Mouse (Mus musculus): ENCODE data around the gene Shank3. TPM values are rescaled to one million over a fixed set of nuclear protein-coding genes. Genes with fewer than 3 reads are reported as not detected.

The Shank3 gene
- polyA plus RNA-seq, 1 experiment from 2014 or later: 1.8 TPM

DNA sequence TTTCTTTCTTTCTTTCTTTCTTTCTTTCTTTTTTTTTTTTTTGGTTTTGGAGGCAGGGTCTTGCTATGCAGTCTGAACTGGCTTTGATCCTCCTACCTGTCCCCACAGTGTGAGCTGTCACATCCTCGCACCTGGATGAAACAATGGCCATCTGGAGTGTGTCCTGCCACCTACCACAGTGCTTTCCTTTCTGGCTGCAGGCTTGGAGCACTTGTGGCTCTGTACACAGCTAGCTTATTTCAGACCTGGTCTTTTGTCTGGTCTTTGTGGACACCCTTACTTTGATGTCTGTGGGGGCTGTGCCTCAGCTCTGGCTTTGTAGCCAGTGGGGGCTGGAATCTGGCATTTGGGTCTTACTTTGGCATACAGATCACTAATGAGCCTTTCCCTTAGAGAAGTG, 52.3 kb downstream of the Shank3 start:
- Histone ChIP-seq H3K27me3 (replicated peaks; ENCODE audit: insufficient read depth, low read length) (no peaks in the 10 kb centered on the region), H3K36me3 (ENCODE audit: insufficient read depth, low read length) (0 out of 2 replicates have a peak, but pooled peaks cover 3% of the 10 kb centered on the region), H3K27ac (ENCODE audit: low read length) (no peak overlapping the region), H3K9me3 (ENCODE audit: low read length) (no peaks in the 10 kb centered on the region), H3K4me1 (ENCODE audit: insufficient read depth, low read depth, low read length) (no peaks in the 10 kb centered on the region), H3K9ac (replicated peaks; ENCODE audit: low read depth) (no peak overlapping the region), H3K4me3 (ENCODE audit: low read depth, low read length) (no peak overlapping the region), H3K4me2 (replicated peaks; ENCODE audit: low read depth, low read length) (no peak overlapping the region)
- WGBS: 78% methylated on average over 1 of the region's 1 CpGs
- TF ChIP-seq CTCF (IDR thresholded peaks at IDR 0.05) (no peak), EP300 (IDR thresholded peaks at IDR 0.05) (no peak)
- DNase-seq (ENCODE audit: low spot score) (no peak), ATAC-seq (no peak)

DNA sequence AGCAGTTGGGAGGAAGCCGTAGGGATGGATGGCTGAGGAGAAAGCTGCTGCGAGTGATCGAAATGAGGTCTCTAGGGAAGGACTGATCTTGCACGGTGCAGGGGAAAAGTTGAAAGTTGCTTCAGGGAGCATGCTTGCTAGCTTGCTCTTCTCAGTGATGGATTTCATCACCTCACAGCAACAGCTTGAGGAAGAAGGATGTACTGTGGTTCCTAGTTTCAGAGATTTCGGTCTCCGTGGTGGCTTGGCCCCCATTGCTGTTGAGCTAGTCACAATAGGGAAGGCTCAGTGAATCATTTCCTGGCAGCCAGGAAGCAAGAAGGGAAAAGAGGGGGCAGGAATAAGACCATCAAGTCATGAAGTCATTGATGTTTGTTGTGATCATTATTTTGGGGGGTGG, 56.2 kb downstream of the Shank3 start:
- WGBS: 85% methylated on average over 6 of the region's 6 CpGs
- ATAC-seq (no peak), DNase-seq (ENCODE audit: low spot score) (no peak)
- Histone ChIP-seq H3K27ac (ENCODE audit: low read length) (no peak overlapping the region; the same call in 1 of the 2 replicates), H3K27me3 (replicated peaks; ENCODE audit: insufficient read depth, low read length) (peaks cover 10% of the 10 kb centered on the region; the same call in 1 of the 2 replicates), H3K36me3 (ENCODE audit: insufficient read depth, low read length) (no peaks in the 10 kb centered on the region; the same call in 1 of the 2 replicates), H3K4me1 (ENCODE audit: insufficient read depth, low read depth, low read length) (no peaks in the 10 kb centered on the region), H3K9ac (replicated peaks; ENCODE audit: low read depth) (no peak overlapping the region), H3K4me2 (replicated peaks; ENCODE audit: low read depth, low read length) (no peak overlapping the region), H3K4me3 (ENCODE audit: low read depth, low read length) (no peak overlapping the region), H3K9me3 (ENCODE audit: low read length) (no peaks in the 10 kb centered on the region)
- TF ChIP-seq CTCF (IDR thresholded peaks at IDR 0.05) (no peak), EP300 (IDR thresholded peaks at IDR 0.05) (no peak)

DNA sequence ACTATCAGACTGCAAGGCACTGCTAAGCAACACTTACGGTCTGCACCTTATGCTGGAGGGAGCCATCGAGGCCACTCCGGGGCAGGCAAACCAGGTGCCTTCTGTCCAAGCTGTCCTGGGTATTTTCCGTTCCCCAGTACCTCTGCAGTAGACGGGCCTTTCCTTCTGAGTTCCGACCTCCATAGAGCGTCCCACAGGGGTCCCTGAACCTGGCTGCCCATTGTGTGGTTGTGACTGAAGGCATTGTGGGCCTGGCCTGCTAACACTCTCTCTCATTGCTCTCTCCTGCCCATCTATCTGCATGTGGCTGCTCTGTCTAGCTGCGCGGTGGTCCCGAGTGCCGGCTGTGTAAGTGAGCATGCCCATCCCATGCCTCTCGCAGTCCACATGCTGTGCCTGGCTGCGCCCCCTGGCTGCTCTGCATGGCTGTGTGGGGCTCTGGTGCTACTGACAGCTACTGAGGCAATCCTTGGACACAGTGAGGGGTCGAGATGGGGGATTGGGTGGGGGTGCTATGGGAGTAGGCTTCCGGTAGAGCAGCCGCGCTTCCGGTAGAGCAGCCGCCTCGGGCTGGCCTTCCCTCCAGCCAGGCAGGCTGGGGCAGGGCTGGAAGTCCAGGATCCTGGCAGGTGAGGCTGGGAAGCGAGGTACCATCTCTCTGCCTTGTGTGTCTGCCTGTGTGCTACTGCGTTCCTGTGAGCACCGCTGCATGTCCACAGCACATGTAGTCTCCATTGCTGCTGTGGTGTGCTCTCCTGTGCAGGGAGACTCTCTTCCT, 57.2 kb downstream of the Shank3 start:
- no peak overlapping the region for H3K27ac ChIP-seq (ENCODE audit: low read length)
- 34% methylated on average over 23 of the region's 23 CpGs for WGBS
- no peak for DNase-seq (ENCODE audit: low spot score)
- H3K27me3 ChIP-seq (replicated peaks; ENCODE audit: insufficient read depth, low read length): peaks cover 10% of the 10 kb centered on the region; the same call in 1 of the 2 replicates
- no peaks in the 10 kb centered on the region for H3K9me3 ChIP-seq (ENCODE audit: low read length)
- H3K4me2 ChIP-seq (replicated peaks; ENCODE audit: low read depth, low read length): 0 out of 2 replicates have a peak overlapping the region, but pooled peaks have one; percentile 25
- H3K9ac ChIP-seq (replicated peaks; ENCODE audit: low read depth): no peak overlapping the region
- no peak overlapping the region for H3K4me3 ChIP-seq (ENCODE audit: low read depth, low read length)
- ATAC-seq: peak; percentile 16; the same call in 1 of the 2 replicates
- H3K36me3 ChIP-seq (ENCODE audit: insufficient read depth, low read length): no peaks in the 10 kb centered on the region; the same call in 1 of the 2 replicates
- TF ChIP-seq EP300 (IDR thresholded peaks at IDR 0.05): no peak
- peak; percentile 54 for TF ChIP-seq CTCF (IDR thresholded peaks at IDR 0.05)
- no peaks in the 10 kb centered on the region for H3K4me1 ChIP-seq (ENCODE audit: insufficient read depth, low read depth, low read length)

DNA sequence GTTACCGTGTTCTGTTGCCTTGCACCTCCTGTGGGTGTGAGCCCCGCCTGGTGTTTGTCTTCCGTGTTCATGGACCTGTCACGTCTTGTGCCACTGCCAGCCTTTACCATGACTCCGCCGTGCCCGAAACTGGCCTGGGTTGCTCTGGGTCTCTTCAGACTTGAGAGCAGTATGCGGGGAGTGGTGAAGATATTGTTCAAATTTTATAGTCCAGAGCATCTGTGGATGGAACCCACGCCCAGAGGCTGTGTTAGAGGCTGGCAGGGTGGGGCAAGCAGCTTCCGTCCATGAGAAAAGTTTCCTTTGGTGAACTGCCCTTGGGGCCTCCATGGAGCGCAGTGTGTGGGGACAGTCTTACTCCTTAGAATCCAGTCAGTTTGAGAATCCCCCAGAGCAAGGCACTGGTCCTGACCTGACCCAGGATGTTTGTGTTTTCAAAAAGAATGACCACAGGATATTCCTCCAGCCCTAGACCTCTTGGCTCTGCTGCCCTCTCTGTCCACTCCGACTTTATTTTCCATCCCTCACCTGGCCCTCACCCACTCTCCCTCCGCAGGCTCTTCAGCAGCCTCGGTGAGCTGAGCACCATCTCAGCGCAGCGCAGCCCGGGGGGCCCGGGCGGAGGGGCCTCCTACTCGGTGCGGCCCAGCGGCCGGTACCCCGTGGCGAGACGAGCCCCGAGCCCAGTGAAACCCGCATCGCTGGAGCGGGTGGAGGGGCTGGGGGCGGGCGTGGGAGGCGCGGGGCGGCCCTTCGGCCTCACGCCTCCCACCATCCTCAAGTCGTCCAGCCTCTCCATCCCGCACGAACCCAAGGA, 58.0 kb downstream of the Shank3 start:
- Histone ChIP-seq H3K4me2 (replicated peaks; ENCODE audit: low read depth, low read length) (0 out of 2 replicates have a peak overlapping the region, but pooled peaks have one; percentile 25), H3K9me3 (ENCODE audit: low read length) (no peaks in the 10 kb centered on the region), H3K4me1 (ENCODE audit: insufficient read depth, low read depth, low read length) (no peaks in the 10 kb centered on the region), H3K27ac (ENCODE audit: low read length) (no peak overlapping the region), H3K4me3 (ENCODE audit: low read depth, low read length) (peak overlapping the region; percentile 5; the same call in 1 of the 2 replicates), H3K36me3 (ENCODE audit: insufficient read depth, low read length) (no peaks in the 10 kb centered on the region; the same call in 1 of the 2 replicates), H3K27me3 (replicated peaks; ENCODE audit: insufficient read depth, low read length) (peaks cover 10% of the 10 kb centered on the region; the same call in 1 of the 2 replicates), H3K9ac (replicated peaks; ENCODE audit: low read depth) (no peak overlapping the region)
- TF ChIP-seq CTCF (IDR thresholded peaks at IDR 0.05): no peak
- no peak for TF ChIP-seq EP300 (IDR thresholded peaks at IDR 0.05)
- 23% methylated on average over 39 of the region's 40 CpGs for WGBS
- DNase-seq (ENCODE audit: low spot score): no peak
- peak; percentile 14 for ATAC-seq

- WGBS: 27% methylated on average over 33 of the region's 34 CpGs
- DNase-seq (ENCODE audit: low spot score) (no peak), ATAC-seq (no peak)
- TF ChIP-seq EP300 (IDR thresholded peaks at IDR 0.05) (no peak), CTCF (IDR thresholded peaks at IDR 0.05) (no peak)
- H3K36me3 ChIP-seq (ENCODE audit: insufficient read depth, low read length): no peaks in the 10 kb centered on the region; the same call in 1 of the 2 replicates
- peak overlapping the region; percentile 5; the same call in 1 of the 2 replicates for H3K4me3 ChIP-seq (ENCODE audit: low read depth, low read length)
- H3K4me2 ChIP-seq (replicated peaks; ENCODE audit: low read depth, low read length): peak overlapping the region; percentile 17; the same call in 1 of the 2 replicates
- H3K9me3 ChIP-seq (ENCODE audit: low read length): no peaks in the 10 kb centered on the region
- no peak overlapping the region for H3K27ac ChIP-seq (ENCODE audit: low read length)
- no peaks in the 10 kb centered on the region for H3K4me1 ChIP-seq (ENCODE audit: insufficient read depth, low read depth, low read length)
- peaks cover 10% of the 10 kb centered on the region; the same call in 1 of the 2 replicates for H3K27me3 ChIP-seq (replicated peaks; ENCODE audit: insufficient read depth, low read length)
- H3K9ac ChIP-seq (replicated peaks; ENCODE audit: low read depth): no peak overlapping the region
Measured at GRCm38 (mm10) chr15:89557996-89558390, 58.6 kb downstream of the Shank3 start.
